Mouse (Mus musculus) layer of hippocampus, adult 2 months (tissue): ENCODE data around the gene Arid3a. TPM values are rescaled to one million over a fixed set of nuclear protein-coding genes. Genes with fewer than 3 reads are reported as not detected.

ENCODE experiments used
- DNase-seq, 2 experiments: peaks; one replicate each; pipeline ENCODE4 v3.0.0; 2022; ENCODE audit warnings: low spot score in 2 of 2
- H3K27ac ChIP-seq: fragments of 200-600 bp; 2 replicates; pipeline ENCODE4 v1.8.1; 2022
- H3K4me3 ChIP-seq: fragments of 200-600 bp; 2 replicates; pipeline ENCODE4 v1.8.1; 2022; ENCODE audit warnings: mild to moderate bottlenecking
- CTCF ChIP-seq: fragments of 200-600 bp; conservative IDR thresholded peaks from 2 replicates; pipeline ENCODE4 v1.8.1; 2022; ENCODE audit warnings: antibody characterized with exemption, mild to moderate bottlenecking, moderate library complexity
- total RNA-seq, 2 experiments: library from RNA; stranded (reverse); gene quantifications; 2 replicates each; pipeline ENCODE4 v1.2.3; 2021

Gene Arid3a
- total RNA-seq, 2 experiments from 2014 or later: 7.5 to 8.5 TPM

GRCm38 (mm10) chr10:79995636-79996035 is 68.8 kb downstream of the Arid3a start:
- no peak for DNase-seq
- TF ChIP-seq CTCF: no peak
- Histone ChIP-seq H3K27ac (peak overlapping the region; percentile 56; the same call in 1 of the 2 replicates), H3K4me3 (no peak overlapping the region)

- peak; percentile 92 to 98 for DNase-seq
- Histone ChIP-seq H3K27ac (peak within 1 kb of the TSS; percentile 85), H3K4me3 (peak within 1 kb of the TSS; percentile 63)
- TF ChIP-seq CTCF: peak; percentile 50
Measured at GRCm38 (mm10) chr10:79996272-79997033, 69.6 kb downstream of the Arid3a start, which contains the start of gene Abca7. Gene Abca7 (plus strand): TSS chr10:79996494.

- peak; percentile 45 to 48 for DNase-seq
- H3K27ac ChIP-seq: 0 out of 2 replicates have a peak overlapping the region, but pooled peaks have one; percentile 9
- peak overlapping the region; percentile 63 for H3K4me3 ChIP-seq
- TF ChIP-seq CTCF: no peak
Measured at GRCm38 (mm10) chr10:79997034-79997760, 70.4 kb downstream of the Arid3a start.

- Histone ChIP-seq H3K27ac (no peak overlapping the region), H3K4me3 (peak overlapping the region; percentile 63)
- DNase-seq: no peak
- TF ChIP-seq CTCF: no peak
Measured at GRCm38 (mm10) chr10:79997819-79998218, 71.0 kb downstream of the Arid3a start.

- no peak for DNase-seq
- Histone ChIP-seq H3K27ac (no peak overlapping the region), H3K4me3 (no peak overlapping the region)
- no peak for TF ChIP-seq CTCF
Measured at GRCm38 (mm10) chr10:80001945-80002344, 75.1 kb downstream of the Arid3a start.

- no peak for DNase-seq
- no peak for TF ChIP-seq CTCF
Measured at GRCm38 (mm10) chr10:80002829-80003228, 76.0 kb downstream of the Arid3a start.

GRCm38 (mm10) chr10:80003374-80004232 is 76.8 kb downstream of the Arid3a start:
- Histone ChIP-seq H3K4me3 (no peak overlapping the region), H3K27ac (0 out of 2 replicates have a peak overlapping the region, but pooled peaks have one; percentile 43)
- no peak for DNase-seq
- no peak for TF ChIP-seq CTCF

More at GRCm38 (mm10) chr10:80002829-80003228, 76.0 kb downstream of the Arid3a start:
- Histone ChIP-seq H3K4me3 (no peak overlapping the region), H3K27ac (0 out of 2 replicates have a peak overlapping the region, but pooled peaks have one; percentile 43)

GRCm38 (mm10) chr10:80004233-80004705 is 77.4 kb downstream of the Arid3a start:
- no peak overlapping the region for H3K4me3 ChIP-seq
- no peak overlapping the region for H3K27ac ChIP-seq
- DNase-seq: no peak
- no peak for TF ChIP-seq CTCF

Other genes with a start within 250 kb of the Arid3a start
- 10 to 100 TPM; 73.1 to 79.8 TPM for gene Cdc34, start 244.8 kb upstream of the Arid3a start, total RNA-seq
- 1 to 10 TPM; 3.3 to 4.0 TPM for gene Gzmm, start 238.0 kb upstream of the Arid3a start, total RNA-seq
- 100 to 1,000 TPM; 538 TPM for gene Bsg, start 222.6 kb upstream of the Arid3a start, total RNA-seq
- gene Hcn2, start 210.4 kb upstream of the Arid3a start, total RNA-seq: 100 to 1,000 TPM; 118 TPM
- gene Polrmt, start 180.5 kb upstream of the Arid3a start, total RNA-seq: 10 to 100 TPM; 44.5 to 50.6 TPM
- 1 to 10 TPM; 1.9 to 2.8 TPM for gene Fgf22, start 172.0 kb upstream of the Arid3a start, total RNA-seq
- gene Rnf126, start 160.1 kb upstream of the Arid3a start, total RNA-seq: 10 to 100 TPM; 85.0 to 88.3 TPM
- 1 to 10 TPM; 2.5 to 2.7 TPM for gene Fstl3, start 149.8 kb upstream of the Arid3a start, total RNA-seq
- gene Prss57, start 136.1 kb upstream of the Arid3a start, total RNA-seq: under 1 TPM; 0.26 to 0.37 TPM
- gene Palm, start 133.5 kb upstream of the Arid3a start, total RNA-seq: 100 to 1,000 TPM; 275 to 277 TPM
- gene Misp, start 106.1 kb upstream of the Arid3a start, total RNA-seq: 1 to 10 TPM in 1 of 2 experiments, under 1 TPM in 1; 0.54 to 1.1 TPM
- gene Ptbp1, start 72.6 kb upstream of the Arid3a start, total RNA-seq: 10 to 100 TPM; 56.9 to 58.7 TPM
- 1 to 10 TPM; 1.5 to 2.6 TPM for gene Prtn3, start 52.6 kb upstream of the Arid3a start, total RNA-seq
- 10 to 100 TPM; 33.7 to 37.1 TPM for gene Plppr3, start 52.4 kb upstream of the Arid3a start, total RNA-seq
- gene Elane, start 40.8 kb upstream of the Arid3a start, total RNA-seq: not detected
- not detected for gene Cfd, start 36.2 kb upstream of the Arid3a start, total RNA-seq
- 10 to 100 TPM; 57.7 to 59.3 TPM for gene Med16, start 18.1 kb upstream of the Arid3a start, total RNA-seq
- not detected for gene Gm26602, start 16.2 kb upstream of the Arid3a start, total RNA-seq
- gene Kiss1r, start 10.1 kb upstream of the Arid3a start, total RNA-seq: 1 to 10 TPM; 5.6 to 7.1 TPM
- 100 to 1,000 TPM; 365 to 385 TPM for gene R3hdm4, start 5.8 kb upstream of the Arid3a start, total RNA-seq
- gene Wdr18, start 33.1 kb downstream of the Arid3a start, total RNA-seq: 10 to 100 TPM; 44.8 to 47.0 TPM
- under 1 TPM in 1 of 2 experiments, not detected in 1; 0.15 TPM for gene Grin3b, start 43.7 kb downstream of the Arid3a start, total RNA-seq
- 100 to 1,000 TPM; 124 TPM for gene Tmem259, start 57.3 kb downstream of the Arid3a start, total RNA-seq
- gene Cnn2, start 61.5 kb downstream of the Arid3a start, total RNA-seq: 1 to 10 TPM; 5.4 to 5.6 TPM
- 10 to 100 TPM; 10.7 to 11.0 TPM for gene Abca7, start 69.5 kb downstream of the Arid3a start, total RNA-seq
- gene Arhgap45, start 89.6 kb downstream of the Arid3a start, total RNA-seq: 1 to 10 TPM; 3.7 to 4.4 TPM
- 10 to 100 TPM; 77.8 to 79.1 TPM for gene Polr2e, start 112.8 kb downstream of the Arid3a start, total RNA-seq
- gene Gpx4, start 120.1 kb downstream of the Arid3a start, total RNA-seq: 100 to 1,000 TPM; 440 to 464 TPM
- gene Sbno2, start 178.5 kb downstream of the Arid3a start, total RNA-seq: 10 to 100 TPM; 22.4 to 23.4 TPM
- gene Stk11, start 188.8 kb downstream of the Arid3a start, total RNA-seq: 10 to 100 TPM; 96.8 to 97.7 TPM
- 100 to 1,000 TPM; 332 to 344 TPM for gene Atp5d, start 211.6 kb downstream of the Arid3a start, total RNA-seq
- gene Cbarp, start 213.8 kb downstream of the Arid3a start, total RNA-seq: 100 to 1,000 TPM; 331 to 341 TPM
- gene Midn, start 221.2 kb downstream of the Arid3a start, total RNA-seq: 10 to 100 TPM; 53.1 to 54.5 TPM
- 100 to 1,000 TPM in 1 of 2 experiments, 10 to 100 TPM in 1; 88.3 to 103 TPM for gene Cirbp, start 238.9 kb downstream of the Arid3a start, total RNA-seq
- 1 to 10 TPM; 7.0 to 7.4 TPM for gene 1600002K03Rik, start 245.9 kb downstream of the Arid3a start, total RNA-seq